Mouse (Mus musculus): Measurements from ENCODE around the gene Alb. TPM values are rescaled to one million over a fixed set of nuclear protein-coding genes. Genes with fewer than 3 reads are reported as not detected.

The Alb gene
- polyA plus RNA-seq, 1 experiment = not detected

DNA sequence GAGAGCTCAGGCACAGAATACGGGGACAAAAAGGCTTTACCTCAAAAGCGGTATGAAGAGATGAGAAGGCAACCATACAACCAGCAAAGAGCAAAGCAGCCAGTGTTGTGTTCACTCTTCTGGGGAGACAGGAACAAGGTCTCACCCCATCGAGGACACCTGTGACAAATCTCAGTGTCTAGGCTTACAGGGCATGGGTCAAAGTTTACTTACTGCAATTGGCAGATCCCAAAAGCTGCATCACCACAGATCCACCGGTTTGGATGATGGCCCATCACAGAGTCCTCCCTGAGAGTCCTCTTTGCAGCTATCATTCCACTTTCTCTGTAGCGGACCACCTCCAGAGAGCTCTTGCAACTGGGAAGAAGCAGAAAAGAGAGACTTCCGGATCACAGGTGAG, 54.9 kb downstream of the Alb start:
- no peak for TF ChIP-seq GATA1 (IDR thresholded peaks at IDR 0.05; ENCODE audit: low read length)

GRCm38 (mm10) chr5:90518356-90519100, 57.8 kb downstream of the Alb start, which contains the start of gene Afm:
TSS of gene Afm (plus strand) at chr5:90518932.
- no peak for TF ChIP-seq GATA1 (IDR thresholded peaks at IDR 0.05; ENCODE audit: low read length)

Other genes starting within 250 kb of the Alb start
- 53.4 and 73.5 TPM in 2 replicates for gene Cox18, start 236.9 kb upstream of the Alb start, polyA plus RNA-seq (2012)
- gene Ankrd17, start 94.3 kb upstream of the Alb start, polyA plus RNA-seq (2012) = 23.7 and 26.0 TPM in 2 replicates
- gene Gm9958, start 93.7 kb upstream of the Alb start, polyA plus RNA-seq (2012) = 0.13 TPM in 2 replicates
- 0.24 and 0.27 TPM in 2 replicates for gene Afp, start 29.8 kb downstream of the Alb start, polyA plus RNA-seq (2012)
- not detected in 2 replicates for gene Afm, start 58.0 kb downstream of the Alb start, polyA plus RNA-seq (2012)
- 0.05 TPM in 1 of 2 replicates, not detected in the other for gene 5830473C10Rik, start 100.2 kb downstream of the Alb start, polyA plus RNA-seq (2012)
- gene Rassf6, start 179.8 kb downstream of the Alb start, polyA plus RNA-seq (2012) = not detected in 2 replicates

Data from G1E-ER4 (cell line).